Mouse (Mus musculus) ES-CJ7 (cell line): Measurements from ENCODE around the gene Zfp57.

Experiments used
- DNase-seq: peaks from one replicate; pipeline ENCODE4 v3.0.0; 2011; ENCODE audit warnings: low read depth, low spot score

Zfp57 gene

DNA sequence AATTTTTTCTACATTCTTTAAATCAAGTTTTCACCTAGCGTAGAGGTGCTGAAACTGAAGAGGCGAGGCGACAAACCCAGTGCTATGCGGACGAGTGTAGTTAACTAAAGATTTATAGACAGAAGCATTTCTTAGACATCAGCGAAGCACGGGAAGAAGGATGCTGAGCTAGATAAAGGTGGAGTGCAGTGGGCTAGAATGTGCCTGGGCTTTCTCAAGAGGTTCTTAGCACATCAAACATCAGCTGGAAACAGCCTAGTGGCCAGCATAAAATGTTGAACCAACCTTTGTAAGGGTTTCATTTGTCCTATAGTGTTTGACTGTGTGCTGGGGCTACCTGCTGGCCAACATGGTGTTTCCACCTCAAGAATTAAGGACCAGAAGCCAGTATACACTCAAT, at the start of gene Zfp57:
Zfp57 (plus strand) TSS at position 301 of the 400 bp plus-strand sequence.
- DNase-seq, result no peak

DNA sequence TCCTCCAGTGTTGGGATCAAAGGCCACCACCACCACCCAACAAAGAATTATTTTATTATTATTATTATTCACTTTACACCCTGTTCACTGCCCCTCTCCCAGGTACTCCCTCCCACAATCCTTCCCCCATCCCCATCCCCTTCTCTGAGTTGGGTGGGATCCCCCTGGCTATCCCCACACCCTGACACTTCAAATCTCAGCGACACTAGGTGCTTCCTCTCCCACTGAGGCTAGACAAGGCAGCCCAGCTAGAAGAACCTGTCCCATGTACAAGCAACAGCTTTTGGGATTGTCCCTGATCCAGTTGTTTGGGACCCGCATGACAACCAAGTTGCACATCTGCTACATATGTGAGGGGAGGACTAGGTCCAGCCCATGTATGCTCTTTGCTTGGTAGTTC, 48.3 kb upstream of the Zfp57 start:
- DNase-seq, result no peak

DNA sequence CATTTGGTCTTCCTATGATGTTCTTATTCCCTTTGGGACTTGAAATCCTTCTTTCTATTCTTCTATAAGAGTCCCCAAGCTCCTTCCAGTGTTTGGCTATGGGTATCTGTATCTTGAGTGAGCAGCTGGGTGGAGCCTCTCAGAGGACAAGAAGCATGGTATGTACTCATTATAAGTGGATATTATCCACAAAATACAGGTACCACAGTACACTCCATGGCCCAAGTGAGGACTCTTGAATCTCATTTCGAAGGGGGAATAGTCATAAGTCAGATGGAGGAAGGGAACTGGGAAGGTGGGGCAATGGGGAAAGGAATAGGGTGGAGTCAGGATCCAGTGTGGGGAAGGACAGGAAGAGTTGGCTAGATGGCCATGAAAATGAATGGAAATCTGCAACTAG, 47.9 kb upstream of the Zfp57 start:
- DNase-seq, result no peak

DNA sequence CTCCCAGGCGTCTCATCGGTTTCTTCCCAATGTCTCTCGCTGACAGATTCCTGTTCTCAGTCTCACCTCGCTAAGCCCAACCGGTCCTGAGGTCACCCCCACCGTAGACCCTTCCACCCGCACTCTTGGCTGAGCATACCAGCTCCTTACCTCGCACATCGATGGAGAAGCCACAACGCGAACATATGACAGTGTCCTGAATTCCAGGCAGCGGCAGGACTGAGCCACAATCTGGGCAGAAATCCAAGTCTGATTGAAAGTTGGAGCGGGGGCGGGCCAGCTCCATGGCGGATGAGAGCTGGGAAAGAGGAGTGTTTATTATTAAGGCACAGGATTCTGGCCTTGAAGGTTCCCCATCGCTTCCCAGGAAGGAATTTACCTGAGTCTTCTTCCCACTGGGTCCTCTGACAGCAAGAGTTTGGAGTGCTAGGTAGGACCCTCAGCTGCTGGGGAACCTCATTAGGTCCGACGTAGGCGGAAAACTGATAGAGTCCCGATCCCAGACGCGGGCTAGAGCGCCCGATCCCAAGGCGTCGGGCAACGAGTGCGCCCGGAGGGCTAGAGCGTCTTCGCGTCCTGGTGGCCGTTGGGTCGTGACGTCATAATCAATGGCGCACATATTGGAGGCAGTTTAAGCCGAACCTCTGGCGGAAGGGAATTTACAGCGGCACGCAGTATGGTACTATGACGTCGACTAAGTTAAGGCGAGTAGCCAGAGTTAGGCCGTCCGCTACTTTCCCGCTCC, 42.8 kb upstream of the Zfp57 start, which contains the start of the genes Znrd1 and Znrd1as:
Znrd1 (minus strand) TSS at position 561 of the 745 bp plus-strand sequence.
Znrd1as (plus strand) TSS at position 594 of the 745 bp plus-strand sequence.
- peak; percentile 100 for DNase-seq

DNA sequence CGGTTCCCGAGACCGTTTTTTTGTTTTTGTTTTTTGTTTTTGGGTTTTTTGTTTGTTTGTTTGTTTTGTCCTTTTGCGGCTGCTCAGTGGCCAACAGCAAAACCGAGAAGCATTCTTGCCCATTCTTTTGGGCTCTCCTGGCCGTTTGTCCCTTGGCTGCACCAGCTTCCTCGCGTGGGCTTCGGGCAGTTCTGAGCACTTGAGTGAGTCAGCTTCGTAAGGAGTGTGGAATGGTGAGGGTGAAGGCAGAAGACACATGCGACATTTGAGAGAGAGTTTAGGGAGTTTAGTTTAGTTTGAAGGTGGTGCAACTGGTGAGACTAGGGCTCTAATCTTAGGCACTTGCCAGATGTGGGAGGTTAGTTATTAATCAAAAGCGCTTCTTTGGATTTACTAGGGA, 42.1 kb upstream of the Zfp57 start:
- no peak for DNase-seq

DNA sequence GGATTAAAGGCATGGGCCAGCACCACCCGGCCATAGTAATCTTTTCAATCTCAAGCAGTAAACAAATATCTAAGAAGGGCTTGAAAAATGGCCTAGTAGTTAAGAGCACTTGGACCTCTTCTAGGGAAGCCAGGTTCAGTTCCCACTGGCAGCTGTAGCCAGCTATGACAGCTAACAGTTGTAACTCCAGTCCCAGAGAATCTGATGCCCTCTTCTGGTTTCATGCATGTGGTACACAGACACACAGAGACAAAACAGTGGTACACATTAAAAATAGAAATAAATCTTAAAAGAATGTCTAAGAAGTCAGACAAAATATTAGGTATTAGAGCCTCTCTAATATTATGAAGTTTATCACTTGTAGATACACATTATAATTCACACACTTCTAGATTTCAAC, 39.8 kb upstream of the Zfp57 start:
- no peak for DNase-seq

DNA sequence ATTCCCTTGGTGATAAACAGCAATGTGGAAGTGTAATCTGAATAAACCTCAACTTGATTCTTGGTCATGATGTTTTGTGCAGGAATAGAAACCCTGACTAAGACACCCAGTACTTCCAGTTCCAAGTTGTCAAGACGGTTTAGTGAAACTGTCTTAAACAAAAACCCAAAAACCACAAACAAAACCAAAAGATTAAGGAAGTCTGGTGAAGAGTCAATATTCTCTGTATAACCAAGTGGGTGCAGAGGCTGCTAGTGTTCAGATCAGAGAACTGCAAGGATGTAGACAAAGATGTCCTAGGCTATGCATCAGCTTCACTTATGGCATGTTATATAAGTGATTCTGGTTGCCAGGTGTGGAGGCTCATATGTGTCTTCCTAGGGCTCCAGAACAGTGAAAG, 34.1 kb upstream of the Zfp57 start:
- DNase-seq, result peak; percentile 17

DNA sequence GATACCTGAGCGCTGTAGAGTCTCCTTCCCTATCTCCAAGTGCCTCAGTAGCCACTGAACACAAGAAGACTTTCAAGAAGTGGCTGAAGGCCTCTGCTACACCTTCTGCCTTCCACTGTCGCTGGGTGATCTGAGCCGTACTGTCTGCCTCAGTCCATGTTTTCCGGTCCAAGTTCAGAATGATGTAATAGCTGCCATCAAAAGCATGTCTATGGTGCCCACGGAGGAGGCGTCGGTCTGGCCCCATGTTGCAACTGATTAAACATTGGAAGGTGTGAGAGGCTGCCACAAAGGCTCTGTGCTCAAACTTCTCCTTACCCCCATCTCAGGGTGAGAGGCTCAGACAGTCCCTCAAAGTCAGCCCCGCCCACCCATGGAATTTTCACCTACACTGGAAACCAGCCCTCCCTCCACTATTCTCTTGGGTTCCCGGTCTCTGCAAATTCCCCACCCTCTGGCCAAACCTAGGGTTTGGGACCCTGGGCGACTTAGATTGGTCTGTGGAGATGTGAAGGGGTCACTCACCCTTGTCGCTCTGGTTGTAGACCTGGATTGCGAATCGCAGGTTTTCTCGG, 30.6 kb upstream of the Zfp57 start:
- DNase-seq, result peak; percentile 85

DNA sequence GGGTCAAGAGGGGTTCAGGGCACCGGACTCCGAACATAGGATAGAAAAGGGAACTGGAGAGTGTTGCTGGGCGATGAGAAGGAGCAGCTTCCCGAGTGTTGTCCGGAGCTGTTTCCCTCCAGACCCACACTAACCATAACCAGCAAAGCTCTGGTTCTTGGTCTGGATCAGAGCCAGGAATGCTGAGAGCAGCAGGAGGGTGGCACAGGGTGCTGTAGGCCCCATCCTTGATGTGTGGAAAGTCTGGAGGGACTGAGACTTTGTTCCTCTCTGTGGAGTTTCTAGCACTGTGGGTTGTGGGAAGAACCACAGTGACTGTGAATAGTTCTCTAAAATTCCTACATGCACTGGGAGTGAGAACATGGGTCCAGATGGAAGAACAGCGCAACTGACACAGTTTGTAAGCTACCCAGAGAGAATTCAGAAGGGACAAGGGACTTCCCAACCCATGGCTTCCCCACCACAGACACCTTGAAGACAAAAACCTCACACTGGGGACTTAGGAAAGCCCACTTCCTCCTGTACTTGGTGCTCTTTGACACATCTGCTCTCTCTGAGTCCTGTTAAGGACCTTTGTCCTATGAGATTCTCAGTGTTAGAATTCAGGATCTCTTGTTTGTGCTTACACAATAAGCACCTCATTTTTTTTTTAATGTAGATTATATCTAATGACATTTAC, 29.7 kb upstream of the Zfp57 start:
- DNase-seq, result no peak

DNA sequence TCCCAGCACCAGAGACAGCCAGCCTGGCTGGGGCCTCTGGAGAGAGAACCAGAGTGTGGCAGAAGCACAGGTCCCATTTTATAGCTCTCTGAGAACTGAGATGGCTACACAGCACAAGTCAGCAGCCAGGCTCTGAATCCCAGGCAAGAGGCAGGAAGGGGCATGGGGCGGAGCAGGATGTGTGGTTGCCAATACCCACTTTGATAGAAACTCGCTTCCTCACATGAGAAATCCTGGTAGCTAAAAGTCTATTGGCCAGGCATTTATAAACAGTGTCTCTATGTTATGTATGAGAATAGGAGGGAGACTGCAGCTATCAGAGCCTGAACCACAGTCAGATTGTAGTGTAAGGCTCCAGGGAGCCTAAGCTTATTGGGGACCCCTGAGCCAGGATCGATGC, 28.2 kb upstream of the Zfp57 start:
- DNase-seq, result peak; percentile 80

DNA sequence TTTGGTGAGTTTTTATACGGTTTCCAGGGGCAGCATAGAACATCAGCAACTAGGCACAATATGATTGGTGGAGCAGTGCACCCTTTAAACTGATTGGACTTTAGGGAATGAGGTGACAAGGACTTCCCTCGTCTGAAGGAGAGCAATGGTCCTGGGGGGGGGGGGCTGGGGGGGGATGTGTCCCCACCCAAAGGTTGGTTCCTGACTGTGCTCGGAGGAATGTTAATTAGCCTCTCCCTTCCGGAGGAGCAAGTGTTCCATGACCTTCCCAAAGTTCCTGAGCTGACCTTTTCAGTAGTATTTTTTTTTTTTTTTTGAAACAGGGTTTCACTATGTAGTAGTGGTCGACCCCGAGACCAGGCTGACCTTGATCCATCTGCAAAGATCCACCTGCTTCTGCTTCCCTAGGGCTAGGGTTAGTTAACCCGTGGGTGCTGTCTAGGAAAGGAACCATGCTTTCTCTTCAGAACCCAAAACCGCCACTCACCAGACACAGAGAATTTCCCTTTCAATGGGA, 27.6 kb upstream of the Zfp57 start:
- peak; percentile 97 for DNase-seq

DNA sequence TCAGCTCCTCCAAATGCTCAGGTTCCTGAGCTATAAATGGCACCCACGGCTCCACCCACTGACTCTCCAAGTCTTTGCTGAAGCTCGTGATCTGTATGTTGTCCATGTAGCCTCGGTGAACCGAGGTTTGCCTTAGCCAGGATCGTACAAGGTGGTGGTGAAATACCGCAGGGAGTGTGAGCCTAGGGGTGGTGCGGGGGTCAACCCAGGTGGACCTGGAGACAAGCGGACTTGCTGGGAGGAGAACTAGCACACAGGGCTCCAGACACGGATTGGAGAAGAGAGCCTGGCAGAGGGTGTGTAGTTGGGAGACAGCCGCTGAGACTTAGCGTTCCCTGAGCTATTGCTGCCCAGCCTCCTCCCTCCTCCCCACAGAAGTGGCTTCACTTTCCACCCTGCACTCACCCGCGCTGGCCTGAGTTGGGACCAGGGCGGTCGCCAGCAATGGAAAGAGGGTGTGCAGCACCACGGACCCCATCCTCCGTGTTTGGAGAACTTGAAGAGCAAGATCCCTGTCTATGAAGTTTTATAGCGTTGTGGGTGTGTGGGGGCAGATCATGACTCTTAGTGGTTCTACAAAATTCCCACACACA, 19.6 kb upstream of the Zfp57 start, which contains the start of gene 2410137M14Rik:
2410137M14Rik (minus strand) TSS at position 17 of the 593 bp plus-strand sequence.
- DNase-seq, result peak; percentile 60

DNA sequence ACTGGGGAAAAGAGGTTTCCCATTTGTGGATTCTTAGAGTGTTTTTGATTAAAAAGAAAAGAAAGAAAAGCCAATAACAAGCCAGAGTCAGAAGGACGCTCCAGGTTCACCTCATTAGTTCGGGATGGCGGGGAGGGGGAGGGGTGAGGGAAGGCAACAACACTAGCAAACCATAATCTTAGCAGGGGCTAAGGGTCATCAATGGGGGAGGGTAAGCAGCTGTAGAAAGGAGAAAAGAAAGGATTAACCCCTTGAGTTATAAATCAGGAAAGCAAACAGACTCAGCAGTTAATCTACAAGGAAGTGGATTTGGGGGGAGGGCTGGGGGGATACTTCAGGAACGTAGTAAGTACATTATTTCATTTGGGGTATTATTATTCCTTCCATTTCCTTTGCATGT, 19.1 kb upstream of the Zfp57 start:
- peak; percentile 86 for DNase-seq

DNA sequence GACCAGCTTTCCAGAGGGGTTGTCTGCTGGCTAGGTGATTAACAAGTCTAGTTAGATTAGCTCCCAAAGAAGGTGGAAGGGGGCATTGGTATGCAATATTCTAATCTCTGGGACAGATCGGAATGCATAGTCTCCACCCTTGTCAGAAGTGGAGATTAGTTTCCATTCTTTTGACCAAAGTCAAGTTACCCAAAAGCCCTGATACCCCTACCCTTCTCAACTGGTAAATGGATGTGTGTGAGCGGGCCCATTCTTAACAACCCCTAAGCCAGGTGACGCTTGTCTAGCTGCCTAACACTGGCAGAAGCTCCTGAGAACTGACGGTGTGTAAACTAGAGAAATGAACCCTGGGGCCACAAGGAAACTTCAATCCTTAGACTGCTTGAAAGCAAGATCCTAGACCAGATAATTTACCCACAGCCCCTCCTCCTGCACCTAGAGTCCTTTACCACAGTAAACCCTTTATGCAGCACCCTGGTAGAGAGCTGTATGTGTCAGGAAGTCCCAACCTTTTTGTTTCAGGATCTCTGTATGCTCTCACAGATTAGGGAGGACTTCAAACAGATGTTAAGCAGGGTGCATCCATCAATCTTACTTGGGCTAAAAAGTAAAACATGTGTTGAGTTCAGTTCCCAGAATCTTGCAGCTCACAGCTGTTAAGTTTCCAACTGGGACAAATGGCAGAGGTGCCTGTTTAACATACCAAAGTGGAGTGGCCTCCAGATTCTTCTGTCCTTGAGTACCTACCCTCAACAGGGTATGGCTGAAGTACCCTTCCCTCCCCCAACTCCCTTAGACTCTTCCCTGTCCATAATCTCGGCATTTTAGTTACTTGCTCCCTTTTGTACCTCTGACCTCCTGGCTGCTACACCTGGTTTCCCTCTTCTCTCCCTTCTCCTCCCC, 18.5 kb upstream of the Zfp57 start:
- DNase-seq, result peak; percentile 92

DNA sequence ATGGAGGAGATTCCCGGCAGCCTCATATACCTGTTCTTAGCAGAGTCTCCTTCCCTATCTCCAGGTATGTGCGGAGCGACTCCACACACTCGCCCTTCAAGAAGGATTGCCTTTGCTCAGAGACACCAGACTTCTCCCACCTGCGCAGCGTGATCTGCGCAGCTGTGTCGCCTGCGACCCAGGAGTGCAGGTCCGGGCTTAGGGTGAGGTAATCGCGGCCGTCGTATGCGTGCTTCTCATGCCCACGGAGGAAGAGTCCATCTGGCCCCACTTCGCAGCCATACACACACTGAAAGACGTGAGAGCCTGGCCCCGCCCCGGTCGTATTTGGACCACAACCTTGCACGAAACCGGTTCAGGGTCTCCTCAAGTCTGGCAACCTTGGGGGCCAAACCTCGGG, 12.5 kb upstream of the Zfp57 start:
- peak; percentile 83 for DNase-seq

DNA sequence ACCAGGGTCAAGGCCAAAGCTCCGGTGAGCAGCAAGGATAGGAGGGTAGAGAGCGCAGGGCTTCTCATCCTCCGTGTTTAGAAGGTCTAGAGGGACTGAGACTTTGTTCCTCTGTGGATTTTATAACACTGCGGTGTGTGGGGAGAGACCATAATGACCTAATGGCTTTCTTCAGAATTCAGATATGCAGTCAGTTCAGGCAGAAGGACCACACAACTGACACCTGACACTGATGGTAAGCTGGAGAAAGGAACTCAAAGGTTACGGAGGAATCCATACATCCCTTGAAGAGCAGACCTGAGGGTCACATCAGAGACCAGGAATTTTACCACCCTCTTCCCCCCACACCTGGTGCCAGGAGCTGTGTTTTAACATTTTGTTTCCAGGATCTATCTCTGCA, 11.5 kb upstream of the Zfp57 start, which contains the start of gene H2-M5:
H2-M5 (minus strand) TSS at position 101 of the 400 bp plus-strand sequence.
- no peak for DNase-seq

DNA sequence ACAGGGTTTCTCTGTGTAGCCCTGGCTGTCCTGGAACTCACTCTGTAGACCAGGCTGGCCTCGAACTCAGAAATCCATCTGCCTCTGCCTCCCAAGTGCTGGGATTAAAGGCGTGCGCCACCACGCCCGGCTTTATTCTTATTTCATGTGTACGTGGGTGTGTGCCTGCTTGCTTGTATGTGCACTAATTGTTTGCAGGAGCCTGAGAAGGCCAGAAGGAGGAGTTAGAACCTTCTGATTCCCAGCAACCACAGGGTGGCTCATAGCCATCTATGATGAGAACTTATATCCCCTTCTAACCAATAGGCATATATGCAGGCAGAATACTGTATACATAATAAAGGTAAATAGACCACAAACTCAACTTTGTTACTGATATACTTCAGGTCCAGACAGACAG, 10.3 kb upstream of the Zfp57 start:
- DNase-seq, result peak; percentile 56

DNA sequence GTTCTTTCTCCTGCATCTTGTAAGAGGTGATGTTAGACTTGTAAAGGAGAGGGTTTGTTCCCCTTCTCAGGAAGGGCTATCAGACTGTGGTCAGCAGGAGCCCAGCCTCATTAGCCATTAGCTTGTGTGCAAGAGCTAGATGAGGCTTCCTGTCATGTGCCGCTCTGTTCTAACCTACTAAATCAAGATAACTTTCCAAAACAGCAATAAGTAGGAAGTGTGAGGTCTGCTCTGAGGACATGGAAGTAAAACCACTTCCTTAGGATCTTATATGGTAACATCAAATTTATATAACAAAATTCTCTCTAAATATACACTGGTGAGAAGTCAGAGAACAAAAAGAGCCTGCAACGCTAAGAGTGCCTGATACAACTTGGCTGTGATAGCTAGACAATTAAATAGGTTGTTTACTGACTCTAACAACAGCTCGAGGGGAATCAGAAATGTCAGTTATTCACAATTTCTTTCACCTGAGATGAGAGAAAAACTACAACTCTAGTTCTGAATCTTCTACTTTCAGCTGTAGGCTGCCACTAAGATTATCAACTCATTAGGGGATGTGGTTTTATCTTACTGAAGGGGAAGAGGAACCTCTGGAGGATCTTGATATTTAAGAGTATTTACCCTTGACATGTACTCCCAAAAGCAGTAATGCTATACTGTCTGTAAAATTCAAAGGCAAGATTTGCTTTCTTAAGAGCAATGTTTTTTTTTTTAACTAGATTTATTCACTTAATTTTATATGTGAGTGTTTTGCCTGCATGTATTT, 8.4 kb upstream of the Zfp57 start:
- no peak for DNase-seq

DNA sequence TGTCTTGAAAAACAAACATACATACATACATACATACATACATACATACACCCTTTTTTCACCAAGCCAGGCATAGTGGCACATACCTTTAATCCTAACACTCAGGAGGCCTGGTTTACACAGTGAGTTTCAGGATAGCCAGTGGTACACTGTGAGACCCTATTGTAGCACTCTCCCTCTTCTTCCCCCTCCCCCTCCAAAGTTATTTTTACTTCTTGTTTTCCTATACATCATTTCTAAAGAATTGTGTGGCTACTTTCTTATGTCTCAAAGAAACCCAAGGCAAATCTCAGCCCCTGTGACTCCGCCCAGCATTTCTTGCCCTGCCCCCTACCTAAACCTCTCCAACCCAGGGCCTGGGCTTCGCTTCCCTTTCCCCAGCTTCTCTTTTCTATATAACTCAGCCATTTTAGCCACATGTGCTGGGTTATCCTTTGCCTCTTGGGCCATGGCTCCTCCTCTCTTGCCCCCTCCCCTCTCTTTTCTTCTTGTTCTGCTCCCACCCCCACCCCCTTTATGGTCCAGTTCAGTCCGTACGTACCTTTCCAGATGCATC, 7.1 kb upstream of the Zfp57 start:
- DNase-seq, result peak; percentile 83

DNA sequence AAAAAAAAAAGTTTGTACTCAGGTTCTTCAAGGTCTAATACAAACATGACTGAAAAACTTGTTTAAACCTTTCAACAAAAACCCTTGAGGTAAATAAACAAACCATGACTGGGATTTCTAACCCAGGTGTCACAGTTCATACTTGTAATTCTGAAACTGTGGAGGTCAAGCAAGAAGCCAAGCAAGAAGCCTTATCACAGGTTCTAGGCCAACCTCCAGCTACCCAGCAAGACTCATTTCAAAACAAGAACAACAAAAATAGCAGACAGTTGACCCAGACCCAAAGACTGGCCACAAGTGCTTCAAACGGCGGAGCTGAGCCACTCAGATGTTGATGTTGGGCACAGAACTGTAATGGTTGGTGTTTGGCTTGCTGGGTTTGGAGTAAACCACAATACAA, 6.4 kb upstream of the Zfp57 start:
- DNase-seq, result no peak
